Mouse (Mus musculus): ENCODE measurements around the gene Suds3.

DNA sequence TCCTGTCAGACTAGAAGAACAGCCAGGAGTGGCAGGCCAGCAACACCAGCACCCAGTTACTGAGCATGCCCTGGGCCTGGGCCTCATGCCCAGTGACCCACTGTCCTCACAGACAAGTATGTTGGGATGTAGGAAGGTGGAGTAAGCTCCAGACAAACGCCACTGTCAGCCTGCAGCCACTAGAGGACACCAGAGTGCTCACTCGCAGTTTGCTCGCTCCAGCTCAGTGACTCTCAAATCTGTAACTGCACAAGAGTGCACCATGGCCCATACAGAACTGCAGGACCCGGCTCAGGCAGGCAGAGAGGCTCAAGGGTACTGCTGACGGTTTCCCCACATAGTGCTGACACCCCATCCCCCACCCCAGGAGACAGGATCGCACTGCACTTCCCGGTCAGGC, 21.5 kb downstream of the Suds3 start:
- peak; percentile 84 for TF ChIP-seq CTCF (IDR thresholded peaks at IDR 0.05; ENCODE audit: insufficient read depth, low read length)
- TF ChIP-seq POLR2A (IDR thresholded peaks at IDR 0.05; ENCODE audit: borderline replicate concordance, extremely low read depth, low read depth, low read length): no peak

All from lung, adult 2 months (tissue).